Mouse (Mus musculus) intestine, embryonic 14.5 days (tissue): Measurements from ENCODE around the gene BC025920. TPM values are rescaled to one million over a fixed set of nuclear protein-coding genes. Genes with fewer than 3 reads are reported as not detected.
A peak's percentile ranks its signal among the peaks of the same experiment; 100 is the strongest.

Experiments used
- ATAC-seq: fragments of 200-750 bp; cut with Nextera tagmentation; replicated peaks from 2 replicates; pipeline ENCODE4 v1.8.0; 2017; ENCODE audit warnings: low read depth, moderate number of reproducible peaks, moderate TSS enrichment, moderate library complexity; ENCODE audit not compliant: low FRiP score, low TSS enrichment
- DNase-seq: peaks from one replicate; pipeline ENCODE4 v3.0.0-alpha.2; 2018; ENCODE audit warnings: low spot score
- H3K27ac ChIP-seq: fragments of 300-500 bp; sonication (generic); 2 replicates; pipeline ENCODE4 v1.5.1; 2014; ENCODE audit warnings: low read depth, mild to moderate bottlenecking, control low read depth
- H3K27me3 ChIP-seq: fragments of 300-500 bp; sonication (generic); replicated peaks from 2 replicates; pipeline ENCODE4 v1.6.1; 2014; ENCODE audit warnings: low read length, control low read depth; ENCODE audit not compliant: control insufficient read depth, insufficient read depth
- H3K36me3 ChIP-seq: fragments of 300-500 bp; sonication (generic); 2 replicates; pipeline ENCODE4 v1.6.1; 2014; ENCODE audit warnings: low read length, control low read depth; ENCODE audit not compliant: control insufficient read depth, insufficient read depth
- H3K4me1 ChIP-seq: fragments of 300-500 bp; sonication (generic); replicated peaks from 2 replicates; pipeline ENCODE4 v1.6.1; 2014; ENCODE audit warnings: low read length, control low read depth, mixed read lengths; ENCODE audit not compliant: control insufficient read depth, insufficient read depth
- H3K4me2 ChIP-seq: fragments of 300-500 bp; sonication (generic); 2 replicates; pipeline ENCODE4 v1.6.1; 2014; ENCODE audit warnings: low read length
- H3K4me3 ChIP-seq: fragments of 300-500 bp; sonication (generic); 2 replicates; pipeline ENCODE4 v1.5.1; 2014; ENCODE audit warnings: low read depth, low read length, control low read depth, mixed read lengths
- H3K9ac ChIP-seq: fragments of 300-500 bp; sonication (generic); 2 replicates; pipeline ENCODE4 v1.6.1; 2014; ENCODE audit warnings: mild to moderate bottlenecking, low read length
- H3K9me3 ChIP-seq: fragments of 300-500 bp; sonication (generic); 2 replicates; pipeline ENCODE4 v1.6.1; 2016; ENCODE audit warnings: low read length, control low read depth; ENCODE audit not compliant: control insufficient read depth
- WGBS: fragments of 180-500 bp; shearing (Covaris S2); extraction: QIAGEN DNeasy Blood & Tissue Kit; methylation state at CpG from one replicate; pipeline ENCODE4 v1.1.7; 2014; 5-methylcytosine and 5-hydroxymethylcytosine counted together
- polyA plus RNA-seq: library from polyadenylated mRNA; unstranded; fragments of >200 nt; fragmentation: Nextera tagmentation; extraction: Ambion mirVana; gene quantifications from 2 replicates; pipeline ENCODE4 v1.2.1, GENCODE M21; 2014

The BC025920 gene
- polyA plus RNA-seq, 1 experiment from 2014 or later = 0.61 TPM

- H3K4me1 ChIP-seq = no peaks in the 10 kb centered on the region
- ATAC-seq = no peak
- 0 out of 2 replicates have a peak, but pooled peaks cover 9% of the 10 kb centered on the region for H3K36me3 ChIP-seq
- H3K27ac ChIP-seq = no peak overlapping the region
- 0 out of 2 replicates have a peak, but pooled peaks cover 6% of the 10 kb centered on the region for H3K27me3 ChIP-seq
- no peaks in the 10 kb centered on the region for H3K9me3 ChIP-seq
- H3K4me2 ChIP-seq = no peak overlapping the region
- no peak for DNase-seq
- H3K4me3 ChIP-seq = no peak overlapping the region
- no peak overlapping the region for H3K9ac ChIP-seq
- WGBS = 59% methylated on average over 6 of the region's 6 CpGs
Observed at GRCm38 (mm10) chr10:81583347-81583746, 22.7 kb upstream of the BC025920 start.

- no peak for ATAC-seq
- Histone ChIP-seq H3K27me3 (peaks cover 11% of the 10 kb centered on the region), H3K4me1 (no peaks in the 10 kb centered on the region), H3K9me3 (no peaks in the 10 kb centered on the region), H3K4me2 (no peak overlapping the region), H3K36me3 (0 out of 2 replicates have a peak, but pooled peaks cover 11% of the 10 kb centered on the region), H3K27ac (no peak overlapping the region), H3K9ac (no peak overlapping the region), H3K4me3 (no peak overlapping the region)
- no peak for DNase-seq
- 62% methylated on average over 7 of the region's 7 CpGs for WGBS
Observed at GRCm38 (mm10) chr10:81588739-81589138, 17.3 kb upstream of the BC025920 start.

GRCm38 (mm10) chr10:81591846-81592245 is 14.2 kb upstream of the BC025920 start:
- ATAC-seq (0 out of 2 replicates have a peak, but pooled peaks have one; percentile 6), DNase-seq (no peak)
- Histone ChIP-seq H3K4me1 (peaks cover 17% of the 10 kb centered on the region), H3K9ac (no peak overlapping the region), H3K4me2 (no peak overlapping the region), H3K27me3 (peaks cover 23% of the 10 kb centered on the region), H3K36me3 (0 out of 2 replicates have a peak, but pooled peaks cover 11% of the 10 kb centered on the region), H3K4me3 (no peak overlapping the region), H3K27ac (no peak overlapping the region), H3K9me3 (no peaks in the 10 kb centered on the region)
- WGBS = 63% methylated on average over 9 of the region's 9 CpGs

GRCm38 (mm10) chr10:81592631-81593030 is 13.4 kb upstream of the BC025920 start:
- 90% methylated on average over 7 of the region's 7 CpGs for WGBS
- Histone ChIP-seq H3K27ac (no peak overlapping the region), H3K9ac (no peak overlapping the region), H3K9me3 (no peaks in the 10 kb centered on the region), H3K4me2 (no peak overlapping the region), H3K36me3 (0 out of 2 replicates have a peak, but pooled peaks cover 7% of the 10 kb centered on the region), H3K4me1 (peaks cover 25% of the 10 kb centered on the region), H3K27me3 (peaks cover 23% of the 10 kb centered on the region), H3K4me3 (no peak overlapping the region)
- DNase-seq = no peak
- ATAC-seq = no peak

- 63% methylated on average over 4 of the region's 4 CpGs for WGBS
- ATAC-seq = no peak
Observed at GRCm38 (mm10) chr10:81593223-81593622, 12.8 kb upstream of the BC025920 start.

GRCm38 (mm10) chr10:81593935-81594334 is 12.1 kb upstream of the BC025920 start:
- H3K9ac ChIP-seq = no peak overlapping the region
- no peak overlapping the region for H3K27ac ChIP-seq
- WGBS = 64% methylated on average over 18 of the region's 18 CpGs
- H3K36me3 ChIP-seq = 0 out of 2 replicates have a peak, but pooled peaks cover under 1% of the 10 kb centered on the region
- no peak overlapping the region for H3K4me3 ChIP-seq
- H3K9me3 ChIP-seq = no peaks in the 10 kb centered on the region
- H3K27me3 ChIP-seq = peaks cover 23% of the 10 kb centered on the region
- H3K4me1 ChIP-seq = peaks cover 29% of the 10 kb centered on the region
- no peak overlapping the region for H3K4me2 ChIP-seq
- no peak for DNase-seq
- no peak for ATAC-seq

More at GRCm38 (mm10) chr10:81593223-81593622, 12.8 kb upstream of the BC025920 start:
- H3K27me3 ChIP-seq = peaks cover 23% of the 10 kb centered on the region
- H3K4me1 ChIP-seq = peaks cover 29% of the 10 kb centered on the region
- no peak overlapping the region for H3K4me3 ChIP-seq
- no peak overlapping the region for H3K4me2 ChIP-seq
- H3K27ac ChIP-seq = no peak overlapping the region
- no peaks in the 10 kb centered on the region for H3K9me3 ChIP-seq
- no peak overlapping the region for H3K9ac ChIP-seq
- no peak for DNase-seq
- 0 out of 2 replicates have a peak, but pooled peaks cover 7% of the 10 kb centered on the region for H3K36me3 ChIP-seq

- no peak overlapping the region for H3K9ac ChIP-seq
- H3K4me3 ChIP-seq = no peak overlapping the region
- H3K4me2 ChIP-seq = no peak overlapping the region; the same call in 1 of the 2 replicates
- ATAC-seq (no peak), DNase-seq (no peak)
- no peaks in the 10 kb centered on the region for H3K36me3 ChIP-seq
- no peaks in the 10 kb centered on the region for H3K9me3 ChIP-seq
- H3K27me3 ChIP-seq = peaks cover 23% of the 10 kb centered on the region
- H3K27ac ChIP-seq = no peak overlapping the region
- H3K4me1 ChIP-seq = peaks cover 33% of the 10 kb centered on the region
- 29% methylated on average over 5 of the region's 5 CpGs for WGBS
Observed at GRCm38 (mm10) chr10:81595599-81595998, 10.5 kb upstream of the BC025920 start.

GRCm38 (mm10) chr10:81596611-81597010 is 9.5 kb upstream of the BC025920 start:
- Histone ChIP-seq H3K9ac (peak overlapping the region; percentile 22; the same call in 1 of the 2 replicates), H3K9me3 (no peaks in the 10 kb centered on the region), H3K27me3 (peaks cover 23% of the 10 kb centered on the region), H3K27ac (0 out of 2 replicates have a peak overlapping the region, but pooled peaks have one; percentile 51), H3K36me3 (no peaks in the 10 kb centered on the region), H3K4me1 (peaks cover 42% of the 10 kb centered on the region), H3K4me3 (peak overlapping the region; percentile 10; the same call in 1 of the 2 replicates), H3K4me2 (peak overlapping the region; percentile 49)
- DNase-seq (no peak), ATAC-seq (no peak)
- 13% methylated on average over 10 of the region's 10 CpGs for WGBS
